Mouse (Mus musculus) spleen, adult 18-20 months (tissue): ENCODE data around the gene Arf4.
"Not testable (repeated sequence)": the region's sequence is repeated elsewhere in the genome, so short reads cannot be mapped to it uniquely, and the experiment has no call there.

ENCODE experiments used
- DNase-seq, 2 experiments: peaks; one replicate each; pipeline ENCODE4 v3.0.0; 2022; ENCODE audit warnings: mixed read lengths in 2 of 2

Gene Arf4

DNA sequence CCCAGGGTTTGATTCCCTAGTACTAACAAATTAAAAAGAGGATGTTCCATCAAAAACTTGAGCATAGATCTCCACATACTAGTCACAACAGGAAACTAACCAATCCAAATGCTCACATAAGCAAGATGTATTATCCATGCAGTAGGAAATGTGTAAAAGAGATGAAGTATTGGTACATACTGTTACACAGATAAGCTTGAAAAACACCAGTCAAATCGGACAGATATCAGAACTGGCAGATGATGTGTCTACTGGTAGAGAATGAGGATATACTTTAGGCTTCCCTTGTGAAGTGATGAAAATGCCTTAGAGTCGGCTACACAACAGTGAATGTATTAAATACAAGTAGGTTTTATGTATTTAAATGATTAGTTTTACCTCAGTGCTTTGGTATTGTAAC, 24.6 kb downstream of the Arf4 start:
- no peak for DNase-seq

GRCm38 (mm10) chr14:26663851-26664250, 26.0 kb downstream of the Arf4 start:
- DNase-seq: no peak

GRCm38 (mm10) chr14:26667991-26668370, 30.1 kb downstream of the Arf4 start:
- no peak for DNase-seq

DNA sequence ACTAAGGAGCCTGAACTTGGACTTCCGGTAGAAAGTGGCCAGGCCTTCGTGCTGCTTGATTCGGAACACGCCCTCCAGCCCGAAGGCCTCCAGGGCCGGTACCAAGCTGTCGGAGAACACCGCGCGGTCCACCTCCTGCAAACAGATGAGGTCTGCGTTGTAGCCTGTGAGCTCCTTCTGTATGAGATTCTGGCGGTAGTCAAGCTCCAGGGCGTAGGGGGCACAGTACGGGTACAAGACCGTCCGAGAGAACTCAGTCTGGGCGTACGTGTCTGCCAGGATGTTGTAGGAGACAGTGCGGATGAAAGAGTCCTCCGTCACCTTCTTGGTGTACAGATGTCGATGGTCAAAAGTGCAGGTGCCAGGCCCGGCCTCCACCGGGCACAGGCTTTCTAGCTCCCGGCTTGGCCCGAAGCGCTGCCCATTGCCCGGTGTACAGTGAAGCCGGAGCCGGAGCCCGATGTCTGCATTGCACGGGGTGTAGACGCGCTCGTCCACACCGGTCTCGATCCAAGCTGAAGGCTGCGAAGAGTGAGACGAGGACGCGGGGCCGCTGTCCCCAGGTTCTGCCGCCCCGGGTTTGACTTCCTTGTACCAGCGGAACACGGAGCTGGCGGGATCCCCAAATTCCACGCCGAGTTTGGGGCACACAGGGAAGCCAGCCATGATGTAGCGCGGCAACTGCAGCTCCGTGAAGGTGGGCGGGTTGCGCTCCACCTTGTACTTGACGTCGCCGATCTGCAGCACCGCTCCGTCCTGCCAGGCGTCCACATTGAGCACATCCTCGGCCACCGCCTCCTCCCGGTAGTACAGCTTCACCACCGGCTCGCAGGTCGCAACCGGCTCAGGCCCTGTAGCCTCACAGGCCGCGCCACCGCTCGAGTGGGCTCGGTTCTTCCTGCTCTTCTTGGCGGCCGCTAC, 30.8 kb downstream of the Arf4 start:
- DNase-seq: peak; percentile 23 to 33

- DNase-seq: peak; percentile 68 to 80
These were observed 31.6 kb downstream of the Arf4 start, which contains the start of gene Pde12 for GRCm38 (mm10) chr14:26669292-26670073. Gene Pde12, minus strand, starts transcription at chr14:26669883.

DNA sequence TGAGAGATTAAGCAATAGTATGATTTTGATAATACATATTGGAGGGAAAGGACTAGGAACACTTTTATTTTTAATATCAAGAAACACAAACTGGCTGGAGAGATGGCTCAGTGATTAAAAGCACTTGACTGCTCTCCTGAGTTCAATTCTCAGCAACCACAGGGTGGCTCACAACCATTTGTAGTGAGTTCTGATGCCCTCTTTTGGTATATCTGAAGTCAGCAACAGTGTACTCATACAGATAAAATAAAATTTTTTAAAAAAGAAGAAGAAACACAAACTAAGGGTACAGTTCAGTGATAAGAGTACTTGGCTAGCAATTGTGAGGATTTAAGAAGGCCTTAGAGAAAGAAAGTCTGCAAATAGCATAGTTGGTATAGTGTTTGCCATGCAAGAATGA, 33.1 kb downstream of the Arf4 start:
- no peak for DNase-seq

DNA sequence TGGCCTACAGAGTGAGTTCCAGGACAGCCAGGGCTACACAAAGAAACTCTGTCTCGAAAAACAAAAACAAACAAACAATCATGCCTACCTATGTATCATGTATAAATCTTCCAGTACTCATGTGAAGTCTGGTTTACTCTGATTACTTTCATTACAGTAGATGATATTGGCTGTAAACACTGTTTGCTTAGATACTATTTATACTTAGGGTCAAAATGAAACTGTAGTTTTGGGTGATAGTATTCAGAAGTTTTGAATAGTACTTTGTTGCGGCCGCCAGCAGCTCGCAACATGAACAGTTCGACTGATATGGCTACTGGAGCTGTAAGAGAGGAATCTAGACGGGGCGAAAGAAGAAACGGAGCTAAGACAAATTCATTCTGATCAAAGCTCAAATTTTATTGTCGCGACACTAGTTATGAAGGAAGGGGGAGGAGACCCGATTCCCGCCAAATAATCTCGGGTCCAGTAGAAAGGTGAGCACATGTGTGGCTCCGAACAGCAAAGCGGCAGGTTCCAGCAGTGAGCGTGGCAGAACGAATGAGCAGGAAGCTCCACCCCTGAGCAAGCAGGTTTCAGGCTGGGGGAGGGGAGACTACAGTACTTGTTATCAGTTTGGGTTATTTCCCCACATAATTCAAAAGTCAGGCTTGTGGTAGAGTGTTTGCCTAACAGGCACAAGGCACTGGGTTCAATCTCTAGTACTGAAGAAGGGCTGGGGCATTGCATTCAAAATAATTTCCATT, 34.2 kb downstream of the Arf4 start:
- not testable (repeated sequence) for DNase-seq

DNA sequence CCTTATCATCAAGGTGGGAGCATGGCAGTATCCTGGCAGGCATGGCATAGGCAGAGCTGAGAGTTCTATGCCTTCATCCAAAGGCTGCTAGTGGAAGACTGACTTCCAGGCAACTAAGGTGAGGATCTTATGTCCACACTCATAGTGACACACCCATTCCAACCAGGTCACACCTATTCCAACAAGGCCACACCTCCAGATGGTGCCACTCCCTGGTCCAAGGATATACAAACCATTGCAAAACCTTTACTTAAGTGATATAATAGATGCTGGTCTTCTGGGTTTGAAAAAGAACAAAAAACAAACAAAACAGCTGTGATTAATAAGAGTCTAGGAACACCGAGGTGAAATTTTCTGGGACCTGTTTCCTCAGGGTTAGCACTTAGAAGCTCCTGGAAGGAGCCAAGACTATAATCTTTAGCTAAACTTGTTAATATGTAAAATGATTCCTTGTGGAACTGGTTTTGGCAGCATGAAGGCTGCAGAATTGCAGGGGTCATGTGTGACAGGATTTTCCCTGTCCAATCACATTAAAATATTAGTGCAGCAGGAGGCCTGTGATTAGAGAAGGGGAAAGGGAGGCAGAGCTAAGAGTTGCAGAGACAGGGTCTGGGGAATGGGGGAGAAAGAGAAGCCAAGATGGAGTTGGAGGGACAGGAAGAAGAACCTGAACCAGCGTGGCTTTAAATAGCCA, 36.7 kb downstream of the Arf4 start:
- not testable (repeated sequence) for DNase-seq

DNA sequence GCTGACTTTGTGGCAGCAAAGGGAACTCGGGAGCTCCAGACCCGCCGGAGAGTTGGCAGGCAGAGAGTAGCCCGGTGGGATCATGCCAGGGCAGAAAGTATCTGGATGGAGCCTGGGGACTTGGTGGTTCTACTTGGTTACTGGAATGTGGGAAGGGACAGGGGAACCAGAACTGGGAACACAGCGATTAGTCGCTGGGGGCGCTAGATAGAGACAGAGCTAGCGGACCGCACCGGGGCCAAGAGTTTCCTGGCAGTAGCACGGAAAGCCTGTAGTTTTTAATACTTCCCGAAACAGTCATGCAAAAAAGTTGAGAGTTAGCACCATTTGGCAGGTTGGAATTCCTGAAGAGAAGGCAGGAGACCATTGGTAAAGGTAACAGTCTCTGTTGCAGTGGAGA, 37.5 kb downstream of the Arf4 start:
- DNase-seq: peak in 1 of 2 experiments; percentile 37

DNA sequence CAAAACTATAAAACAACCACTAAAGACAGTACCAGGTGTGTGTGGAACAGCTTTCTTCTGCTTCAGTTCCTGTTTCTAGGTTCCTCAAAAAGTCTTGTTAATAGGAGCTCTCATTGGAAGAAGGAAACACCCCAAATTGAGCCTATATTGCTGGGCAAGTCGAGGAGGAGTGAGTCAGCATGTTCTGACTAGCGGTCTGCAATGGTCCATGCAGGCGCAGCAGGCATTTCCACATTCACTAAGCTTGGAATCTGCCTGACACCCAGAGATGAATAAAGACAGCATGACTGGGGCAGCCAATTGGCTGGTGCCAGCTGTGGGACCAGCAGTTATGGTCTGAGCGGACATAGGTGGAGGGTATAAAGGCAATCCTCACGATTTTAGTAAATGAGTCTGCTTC, 37.9 kb downstream of the Arf4 start:
- no peak for DNase-seq

DNA sequence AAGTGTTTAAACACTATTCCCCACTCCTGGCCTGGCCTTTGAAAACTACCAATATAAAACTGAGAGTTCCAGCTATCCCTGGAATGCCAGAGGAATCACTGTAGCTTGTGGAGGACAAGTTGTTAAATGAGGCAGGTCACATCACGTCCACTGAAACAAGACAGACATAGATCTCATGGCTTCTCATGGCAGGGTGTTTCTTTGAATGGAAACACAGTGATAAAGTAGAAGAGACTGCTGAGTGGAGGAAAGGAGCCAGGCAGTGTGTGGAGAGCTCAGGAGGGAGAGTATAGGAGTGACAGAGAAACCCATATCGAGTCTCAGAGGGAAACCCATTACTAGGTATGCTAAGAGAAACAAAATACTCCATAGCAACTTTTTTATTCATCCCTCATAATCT, 52.9 kb downstream of the Arf4 start:
- DNase-seq: no peak

DNA sequence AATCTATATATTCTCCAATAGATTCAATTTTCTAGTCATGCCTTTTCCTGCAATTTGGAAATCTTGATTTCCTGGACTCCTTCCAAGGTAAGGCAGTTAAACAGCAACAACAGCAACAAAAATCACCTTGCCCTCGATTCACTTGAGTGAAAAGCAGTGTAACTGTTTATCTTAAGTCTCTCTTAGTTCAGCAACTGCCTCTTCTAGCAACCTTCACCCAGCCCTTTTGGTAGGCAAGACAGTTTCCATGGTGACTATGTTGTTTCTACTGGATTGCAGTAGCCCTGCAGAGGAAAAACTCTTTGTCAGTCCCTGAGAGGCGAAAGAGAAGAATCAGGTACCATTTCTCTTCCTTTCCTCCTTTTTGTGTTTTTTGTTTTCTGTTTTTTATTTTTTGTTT, 53.5 kb downstream of the Arf4 start:
- no peak for DNase-seq

DNA sequence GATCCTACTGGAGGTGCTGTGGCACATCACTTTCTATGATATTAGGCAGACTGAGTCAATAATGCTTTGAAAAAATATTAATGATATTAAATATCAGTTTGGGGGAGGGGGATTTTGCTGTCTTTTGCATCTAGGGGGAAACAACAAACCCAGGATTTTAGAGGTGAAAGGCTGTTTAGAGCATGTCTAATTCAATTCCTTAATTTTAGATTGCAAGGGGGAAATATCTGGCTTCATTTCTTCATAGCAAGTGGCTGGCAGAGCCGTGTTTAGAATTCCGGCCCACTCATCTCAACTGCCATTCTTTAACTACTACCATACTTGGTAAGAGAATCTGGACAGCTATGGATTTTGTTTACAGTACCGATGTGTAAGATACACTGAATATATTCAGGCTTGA, 55.1 kb downstream of the Arf4 start, which contains the start of gene Dnah12:
TSS of gene Dnah12 (plus strand) at position 301 of the 400 bp plus-strand sequence.
- no peak for DNase-seq

DNA sequence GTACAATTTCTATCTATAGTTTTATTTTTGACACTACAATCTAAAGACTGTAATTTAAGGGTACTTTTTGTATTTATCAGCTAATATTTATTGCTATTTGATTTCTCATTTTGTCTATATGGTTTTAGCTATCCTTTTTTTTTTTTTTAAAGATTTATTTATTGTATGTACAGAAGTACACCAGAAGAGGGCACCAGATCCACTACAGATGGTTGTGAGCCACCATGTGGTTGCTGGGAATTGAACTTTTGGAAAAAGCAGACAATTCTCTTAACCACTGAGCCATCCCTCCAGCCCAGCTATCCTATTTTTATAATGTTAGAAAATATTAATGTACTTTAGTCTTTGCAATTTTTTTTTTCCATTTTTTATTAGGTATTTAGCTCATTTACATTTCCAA, 60.0 kb downstream of the Arf4 start:
- DNase-seq: no peak

GRCm38 (mm10) chr14:26705246-26705645, 67.4 kb downstream of the Arf4 start:
- not testable (repeated sequence) for DNase-seq
